Mouse (Mus musculus) limb, embryonic 15.5 days (tissue): ENCODE measurements around the gene Ndufs4. TPM values are rescaled to one million over a fixed set of nuclear protein-coding genes. Genes with fewer than 3 reads are reported as not detected.

Experiments
- ATAC-seq: fragments of 200-750 bp; cut with Nextera tagmentation; 2 replicates; pipeline ENCODE4 v1.8.0; 2017; ENCODE audit warnings: low read depth, moderate TSS enrichment; ENCODE audit not compliant: insufficient number of reproducible peaks, low FRiP score, low TSS enrichment
- H3K27ac ChIP-seq: fragments of 300-500 bp; sonication (generic); 2 replicates; pipeline ENCODE4 v1.5.1; 2015; ENCODE audit warnings: moderate library complexity, mild to moderate bottlenecking, inconsistent platforms
- H3K27me3 ChIP-seq: fragments of 300-500 bp; sonication (generic); 2 replicates; pipeline ENCODE4 v1.6.1; 2015; ENCODE audit warnings: inconsistent platforms
- H3K36me3 ChIP-seq: fragments of 300-500 bp; sonication (generic); 2 replicates; pipeline ENCODE4 v1.6.1; 2015; ENCODE audit warnings: inconsistent platforms
- H3K4me1 ChIP-seq: fragments of 300-500 bp; sonication (generic); 2 replicates; pipeline ENCODE4 v1.6.1; 2015; ENCODE audit warnings: inconsistent platforms
- H3K4me2 ChIP-seq: fragments of 300-500 bp; sonication (generic); 2 replicates; pipeline ENCODE4 v1.6.1; 2015; ENCODE audit warnings: mild to moderate bottlenecking, inconsistent platforms
- H3K4me3 ChIP-seq: fragments of 300-500 bp; sonication (generic); 2 replicates; pipeline ENCODE4 v1.5.1; 2015; ENCODE audit warnings: mild to moderate bottlenecking, inconsistent platforms
- H3K9ac ChIP-seq: fragments of 300-500 bp; sonication (generic); 2 replicates; pipeline ENCODE4 v1.6.1; 2015; ENCODE audit warnings: inconsistent platforms
- H3K9me3 ChIP-seq: fragments of 300-500 bp; sonication (generic); 2 replicates; pipeline ENCODE4 v1.6.1; 2016; ENCODE audit warnings: inconsistent platforms
- WGBS: fragments of 180-500 bp; shearing (Covaris S2); methylation state at CpG from one replicate; pipeline ENCODE4 v1.1.7; 2015; 5-methylcytosine and 5-hydroxymethylcytosine counted together
- polyA plus RNA-seq: library from polyadenylated mRNA; unstranded; fragments of >200 nt; fragmentation: Nextera tagmentation; extraction: Ambion mirVana; gene quantifications from 2 replicates; pipeline ENCODE4 v1.2.1, GENCODE M21; 2015

Gene Ndufs4
- polyA plus RNA-seq, 1 experiment from 2014 or later = 251 TPM

DNA sequence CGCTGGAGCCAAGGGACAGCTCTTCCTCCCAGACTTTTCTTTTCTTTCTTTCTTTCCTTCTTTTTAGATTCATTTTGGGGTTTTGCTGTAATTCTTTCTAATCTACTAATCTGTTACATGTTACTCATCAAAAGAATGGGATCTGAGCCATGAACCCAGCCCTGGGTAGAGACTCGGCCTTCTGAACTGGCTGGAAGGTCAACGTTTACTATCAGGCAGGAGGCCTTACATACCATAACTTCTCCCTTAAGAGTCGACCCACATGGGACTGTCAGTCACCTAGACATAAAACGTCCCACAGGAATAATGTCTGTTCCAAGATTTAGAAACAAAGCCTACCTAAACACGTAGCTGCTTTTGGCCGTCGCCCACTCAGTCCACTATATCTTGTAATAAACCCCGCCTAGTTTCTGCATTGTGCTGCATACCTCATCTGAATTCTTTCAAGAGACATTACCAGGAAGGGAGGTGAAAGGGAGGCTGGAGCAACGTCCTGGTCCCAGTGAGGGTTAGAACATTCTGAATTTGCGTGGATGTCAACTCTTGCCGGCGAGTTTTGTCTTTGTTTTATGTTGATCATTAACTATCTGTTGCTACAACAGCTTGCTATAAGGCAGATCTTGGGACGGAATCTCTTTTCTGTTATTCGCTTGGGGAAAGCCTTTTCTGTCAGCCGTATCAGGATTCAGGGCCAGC is 116.5 kb downstream of the Ndufs4 start:
- Histone ChIP-seq H3K4me2 (no peak overlapping the region), H3K27ac (no peak overlapping the region), H3K9ac (no peak overlapping the region), H3K9me3 (no peaks in the 10 kb centered on the region), H3K36me3 (no peaks in the 10 kb centered on the region), H3K27me3 (no peaks in the 10 kb centered on the region), H3K4me1 (no peaks in the 10 kb centered on the region), H3K4me3 (no peak overlapping the region)
- no peak for ATAC-seq
- WGBS = 79% methylated on average over 16 of the region's 16 CpGs

DNA sequence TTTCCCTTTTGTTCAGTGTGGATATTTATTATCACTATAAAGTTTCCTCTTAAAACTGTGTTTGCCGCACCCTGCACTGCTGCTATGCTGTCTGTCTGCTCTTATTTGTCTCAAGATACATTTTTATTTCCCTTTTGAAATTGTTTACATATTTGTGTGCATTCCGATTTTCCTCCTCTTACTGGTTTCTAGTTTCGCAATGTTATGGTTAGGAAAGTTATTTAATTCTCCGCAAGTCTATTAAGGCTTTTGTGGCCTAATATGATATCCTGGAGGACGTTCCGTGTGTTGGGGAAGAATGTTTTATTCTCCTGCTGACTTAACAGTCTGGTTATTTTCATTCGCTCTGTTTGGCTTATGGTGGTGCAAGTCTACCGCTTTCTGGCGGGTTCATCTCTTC is 120.3 kb downstream of the Ndufs4 start:
- Histone ChIP-seq H3K36me3 (no peaks in the 10 kb centered on the region), H3K27me3 (no peaks in the 10 kb centered on the region), H3K4me1 (no peaks in the 10 kb centered on the region), H3K4me3 (no peak overlapping the region), H3K9me3 (no peaks in the 10 kb centered on the region), H3K27ac (no peak overlapping the region), H3K4me2 (no peak overlapping the region), H3K9ac (no peak overlapping the region)
- 66% methylated on average over 9 of the region's 9 CpGs for WGBS
- no peak for ATAC-seq

DNA sequence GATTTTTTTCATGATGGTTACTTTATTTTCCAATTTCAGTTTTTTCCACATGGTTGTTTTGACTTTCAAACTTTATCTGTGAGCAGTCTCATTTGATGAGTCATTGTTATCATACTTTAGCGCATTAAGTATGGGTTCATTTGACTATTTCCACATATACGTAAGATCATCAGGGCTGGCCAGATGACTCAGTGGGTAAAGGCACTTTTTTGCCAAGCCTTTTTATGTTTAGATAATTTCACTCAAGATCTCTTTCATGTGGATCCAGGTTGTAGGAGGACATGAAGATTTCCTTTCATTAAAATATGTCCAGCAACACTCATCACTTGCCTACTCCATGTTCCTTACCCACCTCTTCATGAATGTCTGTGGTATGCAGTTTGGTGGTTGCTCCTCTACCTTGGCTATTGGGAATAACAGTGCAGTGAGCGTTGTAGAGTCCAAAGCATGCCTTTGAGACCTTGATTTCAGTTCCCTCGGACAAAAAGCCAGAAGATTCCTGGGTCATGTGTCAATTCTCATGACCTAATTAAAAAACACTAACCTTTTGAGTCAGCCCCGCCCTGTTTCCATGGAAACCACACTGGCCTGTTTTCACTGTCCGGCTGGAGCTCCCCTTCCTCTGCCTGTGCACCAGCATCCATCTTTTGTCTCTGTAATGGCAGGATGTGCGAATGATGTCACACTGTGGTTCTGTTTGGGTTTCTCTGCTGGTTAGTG is 127.4 kb downstream of the Ndufs4 start:
- H3K9ac ChIP-seq = no peak overlapping the region
- no peaks in the 10 kb centered on the region for H3K27me3 ChIP-seq
- no peak overlapping the region for H3K4me3 ChIP-seq
- no peak overlapping the region for H3K27ac ChIP-seq
- 80% methylated on average over 7 of the region's 7 CpGs for WGBS
- ATAC-seq = no peak
- H3K4me1 ChIP-seq = no peaks in the 10 kb centered on the region
- H3K36me3 ChIP-seq = no peaks in the 10 kb centered on the region
- H3K4me2 ChIP-seq = no peak overlapping the region
- no peaks in the 10 kb centered on the region for H3K9me3 ChIP-seq

GRCm38 (mm10) chr13:114254697-114255096 is 133.4 kb downstream of the Ndufs4 start:
- Histone ChIP-seq H3K9me3 (no peaks in the 10 kb centered on the region), H3K4me3 (no peak overlapping the region), H3K9ac (no peak overlapping the region), H3K36me3 (no peaks in the 10 kb centered on the region), H3K27ac (no peak overlapping the region), H3K4me1 (no peaks in the 10 kb centered on the region), H3K4me2 (no peak overlapping the region), H3K27me3 (no peaks in the 10 kb centered on the region)
- ATAC-seq = no peak
- 84% methylated on average over 10 of the region's 10 CpGs for WGBS

Other genes with a start within 250 kb of the Ndufs4 start
- 53.4 and 55.4 TPM in 2 replicates for gene Fst, start 70.7 kb upstream of the Ndufs4 start, polyA plus RNA-seq